Mouse (Mus musculus): ENCODE measurements at regions not wholly inside any gene's neighbourhood (a gene's known extent, or its start where the extent isn't known, plus 50 kb on each side); places are given as distances from the start of the nearest gene placed in this dataset.
"Not testable (repeated sequence)": the region's sequence is repeated elsewhere in the genome, so short reads cannot be mapped to it uniquely, and the experiment has no call there.

- WGBS, result 31% methylated on average over 3 of the region's 3 CpGs
- H3K36me3 ChIP-seq (ENCODE audit: control insufficient read depth, insufficient read depth, low read length), result no peaks in the 10 kb centered on the region
- H3K27ac ChIP-seq (replicated peaks; ENCODE audit: low read depth, low read length), result no peak overlapping the region
- H3K4me2 ChIP-seq (ENCODE audit: low read depth, low read length), result no peak overlapping the region
- H3K27me3 ChIP-seq (replicated peaks; ENCODE audit: control insufficient read depth, insufficient read depth, low read length), result no peaks in the 10 kb centered on the region
- no peak overlapping the region for H3K9ac ChIP-seq (ENCODE audit: low read depth, low read length)
- H3K9me3 ChIP-seq (ENCODE audit: control insufficient read depth, low read length), result no peaks in the 10 kb centered on the region
- H3K4me1 ChIP-seq (ENCODE audit: control insufficient read depth, insufficient read depth, low read length), result no peaks in the 10 kb centered on the region
- ATAC-seq (ENCODE audit: low read depth) (no peak), DNase-seq (ENCODE audit: low spot score) (no peak)
- no peak overlapping the region for H3K4me3 ChIP-seq (ENCODE audit: low read depth, low read length)
Measured at GRCm38 (mm10) chrX:18838668-18839067, 377.5 kb upstream of the 4930578C19Rik start.

- not testable (repeated sequence) for H3K27me3 ChIP-seq (replicated peaks; ENCODE audit: control insufficient read depth, insufficient read depth, low read length); H3K27ac ChIP-seq (replicated peaks; ENCODE audit: low read depth, low read length); DNase-seq (ENCODE audit: low spot score); ATAC-seq (ENCODE audit: low read depth); H3K4me3 ChIP-seq (ENCODE audit: low read depth, low read length); H3K9ac ChIP-seq (ENCODE audit: low read depth, low read length); H3K36me3 ChIP-seq (ENCODE audit: control insufficient read depth, insufficient read depth, low read length); H3K9me3 ChIP-seq (ENCODE audit: control insufficient read depth, low read length); H3K4me1 ChIP-seq (ENCODE audit: control insufficient read depth, insufficient read depth, low read length); H3K4me2 ChIP-seq (ENCODE audit: low read depth, low read length)
- WGBS, result 90% methylated on average over 1 of the region's 1 CpGs
Measured at GRCm38 (mm10) chrX:18824971-18825370, 363.8 kb upstream of the 4930578C19Rik start.

GRCm38 (mm10) chrX:18814441-18814973 is 353.3 kb upstream of the 4930578C19Rik start:
- H3K4me3 ChIP-seq (ENCODE audit: low read depth, low read length), result no peak overlapping the region
- ATAC-seq (ENCODE audit: low read depth), result no peak
- H3K4me1 ChIP-seq (ENCODE audit: control insufficient read depth, insufficient read depth, low read length), result no peaks in the 10 kb centered on the region
- H3K4me2 ChIP-seq (ENCODE audit: low read depth, low read length), result no peak overlapping the region
- no peaks in the 10 kb centered on the region for H3K36me3 ChIP-seq (ENCODE audit: control insufficient read depth, insufficient read depth, low read length)
- H3K27me3 ChIP-seq (replicated peaks; ENCODE audit: control insufficient read depth, insufficient read depth, low read length), result no peaks in the 10 kb centered on the region
- 0% methylated on average over 1 of the region's 3 CpGs for whole genome bisulfite sequencing
- no peak overlapping the region for H3K27ac ChIP-seq (replicated peaks; ENCODE audit: low read depth, low read length)
- H3K9me3 ChIP-seq (ENCODE audit: control insufficient read depth, low read length), result no peaks in the 10 kb centered on the region
- H3K9ac ChIP-seq (ENCODE audit: low read depth, low read length), result no peak overlapping the region
- no peak for DNase-seq (ENCODE audit: low spot score)

All from embryonic facial prominence, embryonic 14.5 days (tissue).